Mouse (Mus musculus) thymus, adult 2 months (tissue): ENCODE measurements at regions not wholly inside any gene's neighbourhood (a gene's known extent, or its start where the extent isn't known, plus 50 kb on each side); places are given as distances from the start of the nearest gene placed in this dataset.

ENCODE experiments used
- CTCF ChIP-seq: fragments of 200-500 bp; IDR thresholded peaks from 2 replicates; pipeline ENCODE4 v1.5.1; 2012; ENCODE audit warnings: mild to moderate bottlenecking, control low read depth, low read length, moderate library complexity, borderline replicate concordance; ENCODE audit not compliant: control insufficient read depth, poor library complexity, insufficient read depth; ENCODE audit errors: extremely low read depth
- POLR2A ChIP-seq: fragments of 200-500 bp; IDR thresholded peaks from 2 replicates; pipeline ENCODE4 v1.6.1; 2012; ENCODE audit warnings: mild to moderate bottlenecking, low read length, control low read depth, moderate library complexity; ENCODE audit not compliant: control insufficient read depth, poor library complexity, insufficient read depth; ENCODE audit errors: extremely low read depth

DNA sequence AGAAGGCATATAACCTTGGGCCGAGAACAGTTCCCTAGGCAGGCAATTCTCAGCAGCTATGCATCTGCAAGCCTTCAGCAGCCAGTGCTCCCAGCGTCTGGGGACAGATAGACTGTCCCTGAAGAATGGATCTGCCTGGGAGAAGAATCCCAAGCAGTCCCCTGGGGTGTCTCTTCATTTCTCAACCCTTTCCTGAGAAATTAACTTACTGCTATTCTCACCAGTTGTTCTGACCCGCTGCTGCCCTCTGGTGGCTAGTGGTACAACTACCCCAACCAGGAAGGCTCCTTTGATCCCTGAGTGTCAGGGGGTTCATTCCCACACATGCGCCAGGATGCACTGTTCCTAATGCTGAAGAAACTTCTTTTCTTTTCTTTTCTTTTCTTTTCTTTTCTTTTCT lies 323.7 kb downstream of the Gm45692 start:
- TF ChIP-seq CTCF: no peak
- TF ChIP-seq POLR2A: no peak
